ENCODE assay signal across 7 mouse cellular contexts in the genomic region with DNA sequence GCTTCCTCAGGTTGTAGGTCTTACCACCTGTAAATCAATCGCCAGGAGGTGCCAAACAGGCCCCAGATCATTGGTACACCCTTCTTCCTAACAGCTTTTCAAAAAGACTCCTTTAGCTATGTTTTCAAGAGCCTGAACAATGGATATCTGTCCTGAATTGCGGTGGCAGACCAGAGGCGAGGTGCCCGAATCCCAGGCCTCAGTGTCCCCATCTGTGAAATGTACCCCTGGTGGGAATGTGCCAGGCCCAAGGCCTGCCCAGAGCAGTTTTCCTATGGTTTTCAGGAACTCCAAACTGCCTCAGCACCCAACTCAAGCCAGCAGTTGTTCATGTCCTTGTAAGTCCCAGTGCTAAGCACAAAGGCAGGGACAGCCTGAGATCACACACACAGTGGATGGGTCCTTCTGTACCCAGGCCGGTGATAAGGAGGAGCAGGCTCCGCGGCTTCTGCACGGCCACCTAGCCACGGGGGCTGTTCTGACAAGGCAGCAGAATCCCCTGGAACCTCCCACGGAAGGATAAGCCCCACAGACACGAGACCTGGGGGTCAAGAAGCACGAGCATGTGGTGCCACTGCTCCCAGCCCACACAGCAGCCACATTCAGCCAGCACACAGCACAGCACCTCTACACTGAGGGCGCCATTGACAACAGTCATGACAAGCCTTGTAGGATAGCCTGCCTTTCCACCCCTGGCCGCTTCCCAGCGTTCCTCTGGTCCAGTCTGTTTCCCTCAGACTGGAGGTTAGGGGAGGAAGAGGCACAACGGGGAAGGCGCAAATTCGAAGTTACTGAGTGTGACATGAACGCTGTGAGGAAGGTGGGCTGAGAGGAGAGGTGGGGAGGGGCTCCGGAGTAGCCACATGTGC. TPM values are rescaled to one million over a fixed set of nuclear protein-coding genes. Genes with fewer than 3 reads are reported as not detected.
DNase-seq lines count a peak whose midpoint lies in the region; ATAC-seq lines count a peak whose summit lies in the region.

No protein-coding gene starts in this region.

- H3K27ac ChIP-seq in lung, embryonic 15.5 days, result peak overlapping the region; percentile 90
- peak overlapping the region; percentile 100 for H3K27ac ChIP-seq in forebrain, embryonic 12.5 days
- H3K27ac ChIP-seq in limb, embryonic 13.5 days, result peak overlapping the region; percentile 93
- peak overlapping the region; percentile 79 for H3K27ac ChIP-seq in stomach, embryonic 14.5 days (ENCODE audit: low read length)

- H3K9ac ChIP-seq in lung, embryonic 15.5 days, result peak overlapping the region; percentile 29
- peak overlapping the region; percentile 68 for H3K9ac ChIP-seq in forebrain, embryonic 12.5 days
- peak overlapping the region; percentile 46 for H3K9ac ChIP-seq in limb, embryonic 13.5 days
- no peak overlapping the region; the same call in 1 of the 2 replicates for H3K9ac ChIP-seq in stomach, embryonic 14.5 days (replicated peaks; ENCODE audit: low read depth, low read length)

- no peaks in the 10 kb centered on the region for H3K9me3 ChIP-seq in lung, embryonic 15.5 days
- no peaks in the 10 kb centered on the region for H3K9me3 ChIP-seq in forebrain, embryonic 12.5 days
- no peaks in the 10 kb centered on the region for H3K9me3 ChIP-seq in limb, embryonic 13.5 days
- no peaks in the 10 kb centered on the region for H3K9me3 ChIP-seq in stomach, embryonic 14.5 days (ENCODE audit: control insufficient read depth, low read depth, low read length)

- 32% methylated on average over 20 of the region's 20 CpGs for WGBS in lung, embryonic 15.5 days
- 13% methylated on average over 20 of the region's 20 CpGs for WGBS in forebrain, embryonic 12.5 days
- 43% methylated on average over 20 of the region's 20 CpGs for WGBS in limb, embryonic 13.5 days
- WGBS in stomach, embryonic 14.5 days, result 42% methylated on average over 20 of the region's 20 CpGs

- peaks cover 27% of the 10 kb centered on the region for H3K36me3 ChIP-seq in lung, embryonic 15.5 days
- peaks cover 41% of the 10 kb centered on the region for H3K36me3 ChIP-seq in forebrain, embryonic 12.5 days (replicated peaks)
- H3K36me3 ChIP-seq in limb, embryonic 13.5 days, result peaks cover 61% of the 10 kb centered on the region
- peaks cover 26% of the 10 kb centered on the region for H3K36me3 ChIP-seq in stomach, embryonic 14.5 days (ENCODE audit: control insufficient read depth, insufficient read depth, low read length)

- no peak for ATAC-seq in lung, embryonic 15.5 days (ENCODE audit: borderline replicate concordance, extremely low read depth, low FRiP score, low TSS enrichment)
- ATAC-seq in forebrain, embryonic 12.5 days (ENCODE audit: low FRiP score), result no peak
- ATAC-seq in limb, embryonic 13.5 days (ENCODE audit: low FRiP score, low read depth), result no peak
- no peak for ATAC-seq in stomach, embryonic 14.5 days (ENCODE audit: insufficient number of reproducible peaks, insufficient read depth, low FRiP score, low read depth)

- H3K27me3 ChIP-seq in lung, embryonic 15.5 days, result no peaks in the 10 kb centered on the region
- H3K27me3 ChIP-seq in forebrain, embryonic 12.5 days, result no peaks in the 10 kb centered on the region
- no peaks in the 10 kb centered on the region for H3K27me3 ChIP-seq in limb, embryonic 13.5 days
- H3K27me3 ChIP-seq in stomach, embryonic 14.5 days (ENCODE audit: control insufficient read depth, insufficient read depth, low read length), result no peaks in the 10 kb centered on the region

- peaks cover 83% of the 10 kb centered on the region for H3K4me1 ChIP-seq in lung, embryonic 15.5 days
- peaks cover 83% of the 10 kb centered on the region for H3K4me1 ChIP-seq in forebrain, embryonic 12.5 days
- H3K4me1 ChIP-seq in limb, embryonic 13.5 days, result peaks cover 72% of the 10 kb centered on the region
- peaks cover 77% of the 10 kb centered on the region for H3K4me1 ChIP-seq in stomach, embryonic 14.5 days (ENCODE audit: control insufficient read depth, insufficient read depth, low read length)

- H3K4me2 ChIP-seq in lung, embryonic 15.5 days, result peak overlapping the region; percentile 45
- peak overlapping the region; percentile 99 for H3K4me2 ChIP-seq in forebrain, embryonic 12.5 days
- H3K4me2 ChIP-seq in limb, embryonic 13.5 days (replicated peaks), result peak overlapping the region; percentile 100
- peak overlapping the region; percentile 32; the same call in 1 of the 2 replicates for H3K4me2 ChIP-seq in stomach, embryonic 14.5 days (replicated peaks; ENCODE audit: low read depth, low read length)

- no peak overlapping the region for H3K4me3 ChIP-seq in lung, embryonic 15.5 days
- peak overlapping the region; percentile 16; the same call in 1 of the 2 replicates for H3K4me3 ChIP-seq in forebrain, embryonic 12.5 days (replicated peaks)
- H3K4me3 ChIP-seq in limb, embryonic 13.5 days, result no peak overlapping the region
- no peak overlapping the region for H3K4me3 ChIP-seq in stomach, embryonic 14.5 days (ENCODE audit: low read depth, low read length)

- DNase-seq in lung, postnatal 36 days, result no peak
- no peak for DNase-seq in embryo, embryonic 9.5 days (ENCODE audit: extremely low spot score)
- DNase-seq in layer of hippocampus, adult 11-12 months (ENCODE audit: low spot score), result no peak

RNA-seq across cellular contexts. Expression of a gene that starts 7.5 kb away (rescaled TPM):
- 469 and 478 TPM in 2 replicates for polyA plus RNA-seq in lung, embryonic 15.5 days (2015; fragmentation: Nextera tagmentation; extraction: Ambion mirVana)
- 570 and 587 TPM in 2 replicates for polyA plus RNA-seq in forebrain, embryonic 12.5 days (2016; fragmentation: Nextera tagmentation; extraction: Ambion mirVana)
- 383 and 392 TPM in 2 replicates for polyA plus RNA-seq in limb, embryonic 13.5 days (2015; fragmentation: Nextera tagmentation; extraction: Ambion mirVana)
- 359 TPM in 2 replicates for polyA plus RNA-seq in stomach, embryonic 14.5 days (2014; fragmentation: Nextera tagmentation; extraction: Ambion mirVana)

RNA-seq across cellular contexts. Expression of a gene that starts 18.6 kb away (rescaled TPM):
- 8.2 and 9.1 TPM in 2 replicates for polyA plus RNA-seq in lung, embryonic 15.5 days (2015; fragmentation: Nextera tagmentation; extraction: Ambion mirVana)
- 1.7 and 2.6 TPM in 2 replicates for polyA plus RNA-seq in forebrain, embryonic 12.5 days (2016; fragmentation: Nextera tagmentation; extraction: Ambion mirVana)
- polyA plus RNA-seq in limb, embryonic 13.5 days (2015; fragmentation: Nextera tagmentation; extraction: Ambion mirVana), result 8.0 and 8.6 TPM in 2 replicates
- 6.1 and 7.9 TPM in 2 replicates for polyA plus RNA-seq in stomach, embryonic 14.5 days (2014; fragmentation: Nextera tagmentation; extraction: Ambion mirVana)

RNA-seq across cellular contexts. Expression of a gene that starts 40.2 kb away (rescaled TPM):
- polyA plus RNA-seq in lung, embryonic 15.5 days (2015; fragmentation: Nextera tagmentation; extraction: Ambion mirVana), result 40.0 and 44.2 TPM in 2 replicates
- polyA plus RNA-seq in forebrain, embryonic 12.5 days (2016; fragmentation: Nextera tagmentation; extraction: Ambion mirVana), result 22.1 and 26.3 TPM in 2 replicates
- 44.3 and 49.5 TPM in 2 replicates for polyA plus RNA-seq in limb, embryonic 13.5 days (2015; fragmentation: Nextera tagmentation; extraction: Ambion mirVana)
- polyA plus RNA-seq in stomach, embryonic 14.5 days (2014; fragmentation: Nextera tagmentation; extraction: Ambion mirVana), result 54.0 and 61.1 TPM in 2 replicates

RNA-seq across cellular contexts. Expression of a gene that starts 41.7 kb away (rescaled TPM):
- 3.9 and 4.1 TPM in 2 replicates for polyA plus RNA-seq in lung, embryonic 15.5 days (2015; fragmentation: Nextera tagmentation; extraction: Ambion mirVana)
- 8.5 and 10.6 TPM in 2 replicates for polyA plus RNA-seq in forebrain, embryonic 12.5 days (2016; fragmentation: Nextera tagmentation; extraction: Ambion mirVana)
- polyA plus RNA-seq in limb, embryonic 13.5 days (2015; fragmentation: Nextera tagmentation; extraction: Ambion mirVana), result 4.3 and 5.3 TPM in 2 replicates
- 3.7 and 7.1 TPM in 2 replicates for polyA plus RNA-seq in stomach, embryonic 14.5 days (2014; fragmentation: Nextera tagmentation; extraction: Ambion mirVana)

RNA-seq across cellular contexts. Expression of a gene that starts 47.0 kb away (rescaled TPM):
- 0.99 and 1.4 TPM in 2 replicates for polyA plus RNA-seq in lung, embryonic 15.5 days (2015; fragmentation: Nextera tagmentation; extraction: Ambion mirVana)
- polyA plus RNA-seq in forebrain, embryonic 12.5 days (2016; fragmentation: Nextera tagmentation; extraction: Ambion mirVana), result 0.80 and 1.2 TPM in 2 replicates
- 1.5 and 1.7 TPM in 2 replicates for polyA plus RNA-seq in limb, embryonic 13.5 days (2015; fragmentation: Nextera tagmentation; extraction: Ambion mirVana)
- polyA plus RNA-seq in stomach, embryonic 14.5 days (2014; fragmentation: Nextera tagmentation; extraction: Ambion mirVana), result 1.0 and 1.4 TPM in 2 replicates

Comparison
In these comparisons a context has a peak if more than half of its experiments do, and no peak if none do; other contexts are left out.
1. H3K4me2 ChIP-seq: peak in every context shown above with its lines; median percentile 100 in limb, embryonic 13.5 days; 99 in forebrain, embryonic 12.5 days; 45 in lung, embryonic 15.5 days; 32 in stomach, embryonic 14.5 days.